Mouse (Mus musculus) 3T3-L1 (cell line): ENCODE data around the gene Tbc1d1.

Source experiments
- DNase-seq: peaks from one replicate; pipeline ENCODE4 v3.0.0-alpha.2; 2015; ENCODE audit warnings: low read depth, low spot score

Tbc1d1 gene

DNA sequence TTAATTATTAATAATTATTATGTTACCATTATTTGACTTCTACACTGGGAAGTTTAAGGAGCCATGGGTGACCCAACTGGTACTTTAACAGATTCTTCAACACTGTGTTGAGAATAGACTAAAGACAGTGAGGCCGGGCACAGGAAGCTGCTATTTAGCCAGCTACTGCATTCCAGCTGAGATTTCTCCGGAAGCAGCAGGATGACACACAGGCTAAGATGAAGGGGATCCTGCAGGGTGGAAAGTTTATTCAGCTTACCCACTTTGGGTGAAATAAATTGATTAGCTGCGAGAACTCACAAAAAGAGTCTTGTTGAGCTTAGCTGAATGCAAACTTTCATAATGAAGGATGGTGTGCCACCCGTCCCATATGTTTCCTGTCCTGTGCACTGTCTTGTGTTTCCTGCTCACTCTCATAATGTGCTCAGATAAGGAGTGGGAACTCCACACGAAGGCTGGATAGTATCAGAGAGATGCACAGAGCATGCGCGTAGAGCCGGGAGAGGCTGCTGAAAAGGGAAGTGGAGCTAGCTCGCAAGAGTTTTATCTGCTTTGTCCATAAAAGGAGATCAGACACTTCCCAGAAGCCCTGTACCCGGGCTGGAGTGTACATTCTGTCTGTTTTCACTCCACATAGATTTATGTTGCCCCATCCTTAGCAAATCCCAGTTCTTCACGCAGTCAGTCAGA, at the start of gene Tbc1d1:
Tbc1d1 (plus strand) TSS at position 445 of the 690 bp plus-strand sequence.
- DNase-seq: no peak

DNA sequence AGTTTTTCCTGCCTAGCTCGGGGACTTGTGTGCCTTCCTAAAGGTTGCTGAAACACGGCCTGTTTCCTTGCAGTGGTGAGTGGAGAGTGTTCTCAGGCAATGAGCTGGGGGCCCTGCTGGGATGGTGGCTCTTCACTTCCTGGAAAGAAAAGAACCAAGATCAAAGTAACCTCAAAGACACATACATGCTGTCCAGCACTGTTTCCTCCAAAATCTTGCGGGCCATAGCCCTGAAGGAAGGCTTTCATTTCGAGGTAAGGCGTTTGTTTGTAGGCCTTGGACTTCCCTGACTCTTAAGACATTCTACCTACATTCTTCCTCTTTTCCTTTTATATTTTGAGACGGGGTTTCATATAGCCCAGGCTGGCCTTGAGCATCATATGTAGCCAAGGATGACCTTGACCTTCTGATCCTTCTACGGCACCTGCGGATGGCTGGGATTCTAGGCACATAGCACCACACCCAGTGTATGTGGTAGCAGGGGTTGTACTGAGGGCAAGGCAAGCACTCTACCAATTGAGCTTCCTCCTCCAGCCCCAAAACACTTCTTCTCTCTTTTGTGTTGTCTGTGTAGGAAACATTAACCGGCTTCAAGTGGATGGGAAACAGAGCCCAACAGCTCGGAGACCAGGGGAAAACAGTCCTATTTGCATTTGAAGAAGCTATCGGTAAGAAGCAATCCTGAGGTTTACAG, 48.4 kb upstream of the Tbc1d1 start:
- DNase-seq: no peak

DNA sequence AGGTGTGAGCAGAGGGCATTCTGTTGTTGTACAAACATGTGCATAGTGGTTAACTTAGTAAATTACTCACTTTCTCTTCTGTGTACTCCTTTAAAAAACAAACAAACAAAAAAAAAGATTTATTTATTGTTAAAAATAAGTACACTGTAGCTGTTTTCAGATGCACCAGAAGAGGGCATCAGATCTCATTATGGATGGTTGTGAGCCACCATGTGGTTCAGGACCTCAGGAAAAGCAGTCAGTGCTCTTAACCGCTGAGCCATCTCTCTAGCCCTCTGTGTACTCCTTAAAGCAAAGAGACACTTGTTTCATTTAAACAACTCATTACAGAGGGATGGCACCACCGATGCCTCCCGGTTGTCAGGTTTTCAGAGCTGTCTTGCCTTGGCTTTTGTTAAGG, 46.9 kb upstream of the Tbc1d1 start:
- peak; percentile 71 for DNase-seq

DNA sequence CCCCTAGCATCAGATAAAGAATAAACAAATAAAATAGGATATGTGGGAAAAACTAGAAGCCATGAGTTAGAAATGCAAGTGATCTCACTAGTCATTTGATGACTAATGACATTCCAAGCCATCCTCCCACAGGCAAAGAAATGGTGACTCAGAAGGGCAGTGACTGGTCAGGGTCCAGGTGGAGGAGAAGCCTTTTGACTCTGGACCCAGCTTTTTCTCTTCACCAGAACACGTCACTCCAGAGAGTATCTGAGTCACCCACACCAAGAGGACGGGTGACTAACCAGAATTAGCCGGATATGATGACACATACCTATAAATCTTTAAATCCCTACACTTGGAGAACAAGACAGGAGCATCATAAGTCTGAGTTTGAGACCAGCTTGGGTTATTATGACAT, 43.7 kb upstream of the Tbc1d1 start:
- DNase-seq: peak; percentile 100

DNA sequence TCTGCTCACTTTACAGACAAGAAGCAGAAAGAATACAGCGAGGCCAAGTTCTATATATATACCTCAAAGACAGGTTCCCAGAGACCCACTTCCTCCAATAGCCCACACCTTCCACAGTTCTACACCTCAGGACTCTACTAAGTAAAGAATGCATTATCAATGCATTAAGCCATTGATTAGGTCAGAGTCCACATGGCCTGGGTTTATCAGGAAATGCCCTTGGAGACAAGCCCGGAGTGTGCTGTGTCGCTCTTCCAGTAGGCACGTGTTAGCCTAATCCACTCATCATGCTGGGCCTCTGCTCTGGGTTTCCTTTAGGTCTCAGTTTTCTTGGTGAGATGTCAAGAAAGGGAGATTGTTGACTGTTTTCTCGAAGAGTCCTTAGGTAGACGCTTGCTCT, 41.9 kb upstream of the Tbc1d1 start:
- DNase-seq: no peak

DNA sequence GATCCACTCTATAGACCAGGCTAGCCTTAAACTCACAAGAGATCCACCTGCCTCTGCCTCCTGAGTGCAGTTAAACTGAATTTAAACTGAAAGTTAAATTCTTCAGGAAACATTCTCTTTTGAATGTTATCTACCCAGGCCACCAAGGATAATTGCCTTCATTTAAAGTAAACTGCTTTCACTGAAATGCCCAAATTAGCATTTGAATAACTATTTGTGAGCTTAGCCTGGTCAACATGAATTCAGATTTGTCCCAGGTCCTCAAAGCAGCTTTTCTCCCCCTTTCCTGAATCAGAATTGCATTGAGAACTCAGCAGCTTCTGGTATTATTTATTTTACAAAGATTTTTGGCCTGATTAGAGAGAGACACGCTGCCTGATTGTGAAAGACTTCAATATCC, 38.9 kb upstream of the Tbc1d1 start:
- DNase-seq: no peak

DNA sequence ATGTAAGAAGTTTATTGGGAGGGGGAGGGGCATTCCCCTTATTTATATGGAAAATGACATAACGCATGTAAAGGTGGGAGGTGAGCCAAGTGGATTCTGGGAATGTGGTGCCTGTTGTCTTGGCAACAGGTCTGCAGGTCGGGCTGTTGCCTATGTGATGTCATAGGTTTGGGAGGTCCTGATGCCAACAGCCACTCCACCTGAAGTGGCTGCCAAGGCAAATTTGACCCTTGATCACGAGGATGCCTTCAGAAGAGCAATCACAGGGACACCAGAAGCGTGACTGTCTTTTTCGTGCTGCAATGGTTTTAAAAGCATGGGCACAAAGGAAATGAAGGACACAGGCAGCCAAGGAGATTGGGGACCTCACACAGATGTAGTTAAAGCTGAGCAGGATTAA, 30.3 kb upstream of the Tbc1d1 start:
- no peak for DNase-seq

DNA sequence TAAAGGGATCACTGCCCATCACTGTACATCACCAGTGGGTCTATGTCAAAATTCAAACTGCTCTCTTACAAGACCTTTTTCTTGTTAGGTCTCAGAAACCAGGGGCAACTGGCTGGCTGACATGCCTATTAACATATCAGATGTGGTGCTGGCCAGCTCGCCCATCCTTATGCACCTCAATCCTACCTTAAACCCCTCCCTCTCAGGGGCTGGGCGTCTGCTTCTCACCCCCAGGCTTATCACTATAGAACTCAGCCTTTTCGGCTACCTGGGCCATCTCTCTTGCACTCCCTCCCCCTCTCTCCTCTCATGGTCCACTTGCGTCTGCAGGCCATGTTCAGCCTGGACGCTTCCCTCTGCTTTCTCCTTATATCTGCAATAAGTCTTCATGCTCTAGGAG, 24.6 kb upstream of the Tbc1d1 start:
- DNase-seq: no peak

DNA sequence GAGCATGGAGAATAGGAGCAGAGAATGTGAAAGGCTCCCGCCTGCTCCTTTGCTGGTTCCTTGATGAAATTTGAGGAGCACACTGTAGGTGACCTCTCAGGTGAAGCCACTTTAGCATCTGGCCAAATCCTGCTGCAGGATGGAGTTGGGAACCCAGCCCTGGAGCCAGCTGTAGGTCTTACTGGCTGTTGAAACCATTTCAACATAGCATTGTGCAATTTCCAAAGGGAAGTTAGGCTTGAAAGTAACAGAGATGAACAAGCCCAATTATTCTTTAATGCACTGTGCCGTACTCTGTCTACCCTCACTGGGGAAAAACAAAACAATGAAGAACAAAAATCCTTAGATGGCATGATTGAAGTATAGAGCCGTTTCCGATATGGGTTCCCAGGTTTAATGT, 22.2 kb upstream of the Tbc1d1 start:
- no peak for DNase-seq

DNA sequence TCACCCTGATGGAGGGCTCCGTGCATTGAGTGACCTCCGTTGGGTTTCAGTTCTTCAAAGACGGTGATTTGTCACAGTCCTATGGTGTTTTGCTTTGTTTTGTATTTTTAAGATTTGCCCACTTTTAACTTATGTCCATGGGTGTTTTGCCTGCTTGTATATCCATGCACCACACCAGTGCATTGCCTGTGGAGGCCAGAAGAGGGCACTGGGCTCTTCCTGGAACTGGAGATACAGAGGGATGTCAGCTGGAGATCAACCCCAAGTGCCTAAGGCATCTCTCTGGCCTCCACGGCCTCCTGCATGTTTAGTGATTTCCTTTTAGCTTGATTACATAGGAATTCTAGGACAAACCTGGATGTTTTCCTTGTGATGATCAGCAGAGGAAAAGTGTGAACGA, 19.8 kb upstream of the Tbc1d1 start:
- DNase-seq: peak; percentile 68

DNA sequence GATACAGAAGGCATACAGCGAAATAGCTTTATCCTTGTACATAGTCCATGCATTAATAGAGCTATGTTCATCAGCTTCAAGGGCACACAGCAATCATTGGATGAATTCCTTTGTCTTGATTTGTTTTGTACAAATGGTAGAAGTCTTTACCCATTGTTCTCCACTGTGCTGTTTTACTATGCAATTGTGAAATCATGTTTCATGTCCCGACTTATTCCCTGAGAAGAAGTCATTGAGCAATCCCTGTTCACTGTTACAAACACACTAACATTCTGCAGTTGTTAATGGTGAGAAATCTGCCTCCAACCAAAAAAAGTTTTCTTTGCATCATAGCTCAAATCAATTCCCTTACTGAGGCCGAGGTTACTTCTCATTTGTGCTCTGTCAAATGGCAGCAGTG, 15.9 kb upstream of the Tbc1d1 start:
- DNase-seq: peak; percentile 16

DNA sequence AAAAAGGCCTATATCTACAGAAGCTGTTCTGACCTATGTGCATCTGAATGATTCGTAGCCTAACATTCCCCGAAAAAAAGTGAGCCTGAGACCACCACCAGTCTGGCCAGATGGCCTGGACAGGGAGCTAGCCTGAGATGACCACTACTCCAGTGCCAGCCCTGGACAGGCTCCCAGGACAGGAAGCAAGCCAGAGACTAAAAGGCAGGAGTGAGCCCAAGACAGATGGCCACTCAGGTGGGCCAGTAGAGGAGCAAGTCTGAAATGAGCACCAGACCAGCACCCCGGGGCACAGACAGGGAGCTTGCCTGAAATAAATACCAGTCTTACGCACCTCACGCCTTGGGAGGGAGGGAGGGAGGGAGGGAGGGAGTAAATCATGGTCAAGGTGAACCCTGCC, 11.8 kb upstream of the Tbc1d1 start:
- no peak for DNase-seq

DNA sequence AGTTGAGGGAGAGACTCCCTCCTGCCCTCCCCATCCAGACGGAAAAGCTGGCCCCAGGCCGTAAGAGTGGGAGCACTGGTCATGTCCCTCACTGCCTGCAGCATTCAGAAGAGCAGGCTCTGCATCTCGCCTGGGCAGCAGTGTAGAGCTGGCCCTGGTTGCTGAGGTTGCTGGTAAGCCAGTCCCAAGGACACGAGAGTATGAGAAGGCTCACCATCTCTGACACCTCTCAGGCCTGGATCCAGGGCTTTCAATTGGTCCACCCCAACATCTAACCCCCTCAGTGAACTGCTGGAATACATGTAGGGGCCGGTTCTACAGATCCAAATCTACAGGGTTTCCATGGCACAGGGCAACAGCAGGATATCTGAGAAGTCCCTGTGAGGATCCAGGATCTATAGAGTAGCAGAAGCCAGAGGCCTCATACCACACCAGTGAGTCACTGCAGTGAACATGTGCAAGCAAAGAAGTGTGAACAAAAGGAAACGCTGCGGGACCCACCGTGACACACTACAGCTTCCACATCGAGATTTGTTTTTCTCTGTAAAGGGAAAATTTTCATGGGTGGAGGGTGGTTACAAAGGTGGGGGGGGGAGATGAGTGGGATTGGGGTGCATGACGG, 9.6 kb upstream of the Tbc1d1 start:
- DNase-seq: peak; percentile 92

DNA sequence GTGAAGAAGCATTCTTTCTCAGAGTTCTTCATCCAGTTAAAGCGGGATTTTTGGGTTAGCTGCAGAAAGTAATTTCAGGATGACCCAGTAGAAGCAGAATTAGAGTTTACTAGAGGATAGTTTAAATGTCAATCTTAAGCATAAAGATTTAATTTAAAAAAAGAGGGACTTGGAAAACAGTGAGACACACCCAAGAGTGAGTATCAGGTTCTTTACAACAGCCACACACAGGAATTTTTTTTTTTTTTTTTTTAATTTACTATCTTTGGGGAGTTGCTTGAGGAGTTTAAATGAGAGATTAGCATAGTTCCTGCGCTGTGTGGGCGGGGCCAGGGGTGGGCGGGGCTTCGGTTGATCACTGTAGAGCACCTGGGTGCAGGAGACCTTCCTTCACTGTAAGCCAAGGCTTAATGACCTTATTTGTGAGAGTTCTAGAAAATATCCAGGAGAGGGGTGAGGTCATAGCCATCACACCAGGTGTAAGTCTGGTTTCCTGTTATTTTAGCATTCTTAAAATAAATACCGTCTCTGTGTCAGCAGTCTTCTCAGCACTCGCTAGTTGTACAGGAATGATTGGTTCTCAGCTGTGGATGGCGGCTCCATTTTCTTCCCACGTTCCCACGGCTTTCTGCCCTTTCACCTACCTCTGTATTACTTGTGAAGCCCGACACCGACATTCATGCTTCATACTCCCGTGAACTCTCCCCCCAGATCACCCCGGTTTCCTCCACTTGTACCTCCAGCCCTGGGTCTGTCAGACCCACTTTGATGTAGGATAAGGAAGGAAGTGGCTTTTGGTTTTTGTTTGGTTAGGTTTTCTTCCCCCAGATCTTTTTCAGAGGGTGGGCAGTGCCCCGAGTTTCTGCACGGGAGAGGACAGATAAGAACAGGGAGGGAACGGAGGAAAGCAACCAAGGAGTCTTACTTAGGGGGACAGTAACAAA, 6.6 kb upstream of the Tbc1d1 start:
- DNase-seq: no peak

DNA sequence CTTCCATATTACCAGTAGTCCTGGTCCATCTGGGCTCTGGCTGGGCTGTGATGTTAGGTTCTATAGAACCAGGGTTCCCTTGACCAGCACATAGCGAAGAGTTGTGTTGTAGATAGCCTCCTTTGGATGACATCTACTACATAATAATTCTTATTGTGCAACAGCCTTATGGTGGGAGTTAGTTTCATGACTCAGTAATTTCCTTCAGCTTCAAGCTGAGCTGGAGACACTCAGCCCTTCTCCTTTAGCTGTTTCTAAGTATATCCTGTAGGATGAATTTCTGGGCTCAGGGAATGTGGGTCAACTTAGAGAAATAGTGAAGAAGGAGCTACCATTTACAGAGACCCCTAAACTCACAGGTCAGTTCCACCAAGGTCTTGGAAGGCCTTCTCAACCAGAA, 2.8 kb upstream of the Tbc1d1 start:
- DNase-seq: peak; percentile 27

DNA sequence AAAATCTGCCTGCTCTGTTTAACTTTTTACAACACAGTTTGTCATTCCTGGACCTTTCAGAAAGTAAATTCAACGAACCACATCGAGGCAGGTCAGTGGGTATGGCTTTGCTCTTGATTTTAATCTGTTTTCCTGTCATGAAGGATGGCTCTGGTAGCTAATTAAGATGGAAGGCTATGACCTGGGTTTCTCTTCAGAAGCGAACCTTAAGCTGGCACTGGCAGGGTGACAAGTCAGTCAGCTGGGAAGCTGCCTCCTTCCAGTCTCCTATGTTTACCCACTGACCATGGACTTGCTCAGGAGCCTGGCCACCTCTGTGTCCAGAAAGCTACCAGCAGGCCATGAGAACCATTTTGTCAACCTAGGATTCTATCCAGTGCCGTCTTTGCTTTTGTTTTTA, 474 bp downstream of the Tbc1d1 start:
- DNase-seq: no peak

DNA sequence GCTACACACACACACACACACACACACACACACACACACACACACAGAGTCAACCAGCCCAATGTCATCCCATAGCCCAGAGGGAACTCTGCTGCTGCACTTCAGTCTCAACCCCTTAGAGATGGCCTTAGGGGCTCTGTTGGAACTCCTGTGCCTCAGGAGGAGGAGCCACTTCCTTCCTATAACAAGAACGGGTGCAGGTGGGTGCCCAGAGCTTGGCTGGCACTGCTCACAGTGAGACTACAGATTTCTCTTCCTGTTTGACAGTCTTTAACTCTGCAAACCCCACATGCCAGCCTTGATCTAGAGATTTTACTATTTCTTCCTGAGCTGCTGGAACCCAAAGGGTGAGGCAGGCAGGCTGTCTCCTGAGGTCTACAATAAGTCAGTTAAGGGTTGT, 1.8 kb downstream of the Tbc1d1 start:
- no peak for DNase-seq

DNA sequence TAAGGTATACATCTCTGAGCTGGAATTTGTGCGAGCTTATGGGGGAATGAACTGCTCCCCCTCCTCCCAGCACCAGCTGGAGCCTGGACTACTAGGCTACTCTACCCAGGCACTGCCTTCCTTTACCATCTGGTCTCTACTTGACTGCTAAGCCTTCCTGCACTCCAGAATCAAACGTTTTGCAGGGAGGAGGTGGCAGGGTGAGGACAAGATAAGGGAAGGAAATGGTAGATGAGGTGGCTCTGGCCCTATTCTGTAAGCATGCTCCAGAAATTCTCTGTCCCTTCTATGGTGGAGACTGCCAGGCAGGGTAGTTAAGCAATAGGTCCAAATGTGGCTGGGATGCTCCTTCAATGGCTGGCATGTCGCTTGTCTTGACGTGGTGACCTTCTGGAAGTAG, 2.4 kb downstream of the Tbc1d1 start:
- no peak for DNase-seq

DNA sequence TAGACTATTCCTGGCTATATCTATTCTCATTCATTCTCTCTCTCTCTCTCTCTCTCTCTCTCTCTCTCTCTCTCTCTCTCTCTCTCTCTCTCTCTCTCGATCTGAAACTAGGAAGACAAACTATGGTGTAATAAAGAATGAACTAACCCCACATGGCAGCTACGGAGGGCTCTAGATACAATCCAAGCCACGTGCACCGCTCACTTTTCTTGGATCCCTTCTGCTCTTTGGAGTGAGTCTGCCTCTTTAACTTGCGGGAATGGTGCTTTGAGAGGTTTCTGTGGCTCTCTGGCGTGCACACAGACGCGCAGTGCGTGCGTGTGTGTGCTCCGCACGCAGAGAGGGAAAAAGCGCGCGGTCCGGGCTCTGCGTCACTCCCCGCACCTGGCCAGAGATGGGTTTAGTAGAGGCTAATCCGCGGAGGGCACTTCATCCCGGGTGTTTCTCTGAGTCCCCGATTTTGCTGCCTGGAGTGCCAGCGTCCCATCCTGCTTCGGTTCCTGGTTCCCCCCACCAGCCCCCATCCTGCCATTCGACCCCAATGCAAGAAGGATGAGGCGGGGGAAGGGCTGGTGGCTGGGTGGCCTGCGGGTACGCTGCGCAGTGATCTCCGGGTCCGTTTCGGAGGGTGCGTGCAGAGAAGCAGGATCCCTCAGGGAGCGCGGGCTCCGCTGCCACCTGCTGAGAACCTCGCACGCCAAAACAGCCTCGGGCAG, 3.1 kb downstream of the Tbc1d1 start:
- DNase-seq: no peak

DNA sequence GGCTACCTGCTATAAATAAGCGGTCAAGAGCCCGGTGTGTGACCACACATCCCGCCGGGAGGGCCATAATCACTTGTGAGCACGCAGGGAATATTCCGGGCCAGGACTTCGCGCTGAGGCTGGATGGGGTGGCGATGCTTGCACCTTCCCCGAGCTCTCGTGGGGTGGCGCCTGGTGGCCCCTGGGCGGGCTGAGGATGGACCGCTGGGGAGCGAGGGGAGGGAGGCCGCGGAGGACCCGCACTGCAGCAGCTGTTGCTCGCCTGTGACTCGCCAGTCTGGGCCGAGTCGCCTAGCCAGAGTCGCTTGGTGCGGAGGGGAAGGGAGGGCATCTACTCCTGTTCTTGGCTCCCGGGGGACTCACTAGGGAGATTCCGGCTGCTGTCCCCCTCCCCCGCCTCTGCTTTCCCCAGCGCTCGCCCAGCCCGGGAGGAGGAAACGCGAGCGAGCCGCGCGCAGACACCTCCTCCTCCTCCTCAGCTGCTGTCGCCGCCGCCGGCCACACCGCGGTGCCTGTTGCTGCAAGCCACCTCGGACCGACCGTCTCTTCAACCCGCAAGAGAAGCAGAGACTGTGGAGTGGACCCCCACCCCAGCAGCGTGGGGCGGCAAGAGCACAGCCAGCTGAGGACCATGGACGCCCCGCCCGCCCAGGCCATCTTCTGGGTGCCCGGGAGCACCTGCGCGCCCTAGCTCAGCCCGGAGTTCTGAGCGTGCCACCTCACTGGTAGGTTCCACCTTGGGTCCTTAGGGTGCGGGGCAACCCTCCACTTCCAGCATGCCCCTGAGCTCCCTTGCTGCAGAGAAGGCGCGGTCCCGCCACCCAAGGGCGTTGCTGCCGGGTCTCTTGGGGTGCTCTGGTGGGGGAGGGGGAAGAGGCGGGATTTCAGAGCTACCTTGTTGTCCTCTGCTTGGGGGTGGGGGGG, 3.9 kb downstream of the Tbc1d1 start:
- peak; percentile 66 for DNase-seq
